Mouse (Mus musculus): ENCODE measurements around the gene P2rx1. TPM values are rescaled to one million over a fixed set of nuclear protein-coding genes. Genes with fewer than 3 reads are reported as not detected.

Gene P2rx1
- polyA plus RNA-seq, 1 experiment from 2014 or later = 3.5 TPM

- ATAC-seq (ENCODE audit: insufficient number of reproducible peaks, low FRiP score, low TSS enrichment, low read depth) = peak; percentile 81
- peaks cover 17% of the 10 kb centered on the region; the same call in 1 of the 2 replicates for H3K36me3 ChIP-seq
- 0 out of 2 replicates have a peak overlapping the region, but pooled peaks have one; percentile 31 for H3K9ac ChIP-seq
- H3K27me3 ChIP-seq = no peaks in the 10 kb centered on the region
- H3K9me3 ChIP-seq = no peaks in the 10 kb centered on the region
- H3K4me2 ChIP-seq = peak overlapping the region; percentile 74
- peak overlapping the region; percentile 40 for H3K4me3 ChIP-seq
- 22% methylated on average over 20 of the region's 20 CpGs for WGBS
- H3K27ac ChIP-seq = peak overlapping the region; percentile 83
- peaks cover 16% of the 10 kb centered on the region for H3K4me1 ChIP-seq
Measured at GRCm38 (mm10) chr11:73030821-73031498, 32.1 kb downstream of the P2rx1 start.

GRCm38 (mm10) chr11:73031536-73031935 lies 32.6 kb downstream of the P2rx1 start:
- Histone ChIP-seq H3K9ac (no peak overlapping the region), H3K27ac (peak overlapping the region; percentile 83), H3K4me1 (peaks cover 16% of the 10 kb centered on the region), H3K36me3 (peaks cover 17% of the 10 kb centered on the region; the same call in 1 of the 2 replicates), H3K27me3 (no peaks in the 10 kb centered on the region), H3K9me3 (no peaks in the 10 kb centered on the region), H3K4me3 (no peak overlapping the region), H3K4me2 (peak overlapping the region; percentile 74)
- ATAC-seq (ENCODE audit: insufficient number of reproducible peaks, low FRiP score, low TSS enrichment, low read depth) = no peak
- WGBS = 48% methylated on average over 5 of the region's 5 CpGs

- Histone ChIP-seq H3K27ac (no peak overlapping the region), H3K4me3 (no peak overlapping the region), H3K4me1 (peaks cover 11% of the 10 kb centered on the region), H3K9me3 (no peaks in the 10 kb centered on the region), H3K27me3 (no peaks in the 10 kb centered on the region), H3K9ac (no peak overlapping the region), H3K4me2 (no peak overlapping the region), H3K36me3 (peaks cover 19% of the 10 kb centered on the region)
- no peak for ATAC-seq (ENCODE audit: insufficient number of reproducible peaks, low FRiP score, low TSS enrichment, low read depth)
- WGBS = 80% methylated on average over 7 of the region's 7 CpGs
Measured at GRCm38 (mm10) chr11:73036077-73036476, 37.2 kb downstream of the P2rx1 start.

GRCm38 (mm10) chr11:73036889-73037288 lies 38.0 kb downstream of the P2rx1 start:
- WGBS = 50% methylated on average over 6 of the region's 6 CpGs
- Histone ChIP-seq H3K27me3 (no peaks in the 10 kb centered on the region), H3K4me1 (0 out of 2 replicates have a peak, but pooled peaks cover 2% of the 10 kb centered on the region), H3K36me3 (peaks cover 19% of the 10 kb centered on the region), H3K27ac (no peak overlapping the region), H3K9ac (no peak overlapping the region; the same call in 1 of the 2 replicates), H3K9me3 (no peaks in the 10 kb centered on the region), H3K4me2 (no peak overlapping the region), H3K4me3 (no peak overlapping the region)
- ATAC-seq (ENCODE audit: insufficient number of reproducible peaks, low FRiP score, low TSS enrichment, low read depth) = peak; percentile 52; the same call in 1 of the 2 replicates

GRCm38 (mm10) chr11:73037691-73038090 lies 38.8 kb downstream of the P2rx1 start:
- no peaks in the 10 kb centered on the region for H3K9me3 ChIP-seq
- no peak overlapping the region for H3K9ac ChIP-seq
- H3K4me3 ChIP-seq = no peak overlapping the region
- ATAC-seq (ENCODE audit: insufficient number of reproducible peaks, low FRiP score, low TSS enrichment, low read depth) = no peak
- H3K36me3 ChIP-seq = peaks cover 19% of the 10 kb centered on the region
- WGBS = 83% methylated on average over 3 of the region's 3 CpGs
- no peaks in the 10 kb centered on the region for H3K4me1 ChIP-seq
- no peaks in the 10 kb centered on the region for H3K27me3 ChIP-seq
- H3K4me2 ChIP-seq = no peak overlapping the region
- no peak overlapping the region for H3K27ac ChIP-seq

- 59% methylated on average over 9 of the region's 9 CpGs for WGBS
Measured at GRCm38 (mm10) chr11:73039102-73039799, 40.3 kb downstream of the P2rx1 start.

GRCm38 (mm10) chr11:73044229-73044755 lies 45.4 kb downstream of the P2rx1 start:
- Histone ChIP-seq H3K4me2 (no peak overlapping the region), H3K9me3 (no peaks in the 10 kb centered on the region), H3K4me1 (peaks cover 15% of the 10 kb centered on the region), H3K36me3 (peaks cover 10% of the 10 kb centered on the region; the same call in 1 of the 2 replicates), H3K9ac (no peak overlapping the region), H3K4me3 (no peak overlapping the region), H3K27me3 (no peaks in the 10 kb centered on the region), H3K27ac (no peak overlapping the region)
- 41% methylated on average over 6 of the region's 6 CpGs for WGBS
- ATAC-seq (ENCODE audit: insufficient number of reproducible peaks, low FRiP score, low TSS enrichment, low read depth) = no peak

More at GRCm38 (mm10) chr11:73039102-73039799, 40.3 kb downstream of the P2rx1 start:
- Histone ChIP-seq H3K9ac (no peak overlapping the region), H3K27ac (no peak overlapping the region), H3K4me3 (no peak overlapping the region), H3K4me2 (no peak overlapping the region), H3K27me3 (no peaks in the 10 kb centered on the region), H3K36me3 (peaks cover 13% of the 10 kb centered on the region), H3K9me3 (no peaks in the 10 kb centered on the region), H3K4me1 (no peaks in the 10 kb centered on the region)
- no peak for ATAC-seq (ENCODE audit: insufficient number of reproducible peaks, low FRiP score, low TSS enrichment, low read depth)

GRCm38 (mm10) chr11:73044789-73045188 lies 45.9 kb downstream of the P2rx1 start:
- no peak overlapping the region for H3K9ac ChIP-seq
- WGBS = 76% methylated on average over 4 of the region's 4 CpGs

GRCm38 (mm10) chr11:73047542-73047996 lies 48.7 kb downstream of the P2rx1 start, which contains the start of gene Ncbp3:
Ncbp3 (plus strand) TSS chr11:73047783.
- Histone ChIP-seq H3K4me3 (peak within 1 kb of the TSS; percentile 65), H3K4me2 (peak within 1 kb of the TSS; percentile 58), H3K4me1 (peaks cover 18% of the 10 kb centered on the region), H3K27ac (peak within 1 kb of the TSS; percentile 82), H3K9ac (peak within 1 kb of the TSS; percentile 80), H3K9me3 (no peaks in the 10 kb centered on the region), H3K36me3 (peaks cover 10% of the 10 kb centered on the region), H3K27me3 (no peaks in the 10 kb centered on the region)
- peak; percentile 94 for ATAC-seq (ENCODE audit: insufficient number of reproducible peaks, low FRiP score, low TSS enrichment, low read depth)
- WGBS = under 1% methylated on average over 39 of the region's 39 CpGs

More at GRCm38 (mm10) chr11:73044789-73045188, 45.9 kb downstream of the P2rx1 start:
- no peak overlapping the region for H3K4me3 ChIP-seq
- H3K27ac ChIP-seq = no peak overlapping the region
- peaks cover 10% of the 10 kb centered on the region; the same call in 1 of the 2 replicates for H3K36me3 ChIP-seq
- H3K9me3 ChIP-seq = no peaks in the 10 kb centered on the region
- H3K27me3 ChIP-seq = no peaks in the 10 kb centered on the region
- no peak overlapping the region for H3K4me2 ChIP-seq
- H3K4me1 ChIP-seq = peaks cover 18% of the 10 kb centered on the region
- ATAC-seq (ENCODE audit: insufficient number of reproducible peaks, low FRiP score, low TSS enrichment, low read depth) = no peak

GRCm38 (mm10) chr11:73048030-73048876 lies 49.4 kb downstream of the P2rx1 start:
- Histone ChIP-seq H3K9ac (peak overlapping the region; percentile 80), H3K27ac (peak overlapping the region; percentile 82), H3K4me1 (peaks cover 18% of the 10 kb centered on the region), H3K4me3 (peak overlapping the region; percentile 65), H3K27me3 (no peaks in the 10 kb centered on the region), H3K9me3 (no peaks in the 10 kb centered on the region), H3K4me2 (peak overlapping the region; percentile 58), H3K36me3 (peaks cover 12% of the 10 kb centered on the region)
- 1% methylated on average over 52 of the region's 55 CpGs for WGBS
- ATAC-seq (ENCODE audit: insufficient number of reproducible peaks, low FRiP score, low TSS enrichment, low read depth) = peak; percentile 54; the same call in 1 of the 2 replicates

GRCm38 (mm10) chr11:73049335-73049734 lies 50.4 kb downstream of the P2rx1 start:
- H3K4me3 ChIP-seq = peak overlapping the region; percentile 65
- WGBS = 4% methylated on average over 4 of the region's 4 CpGs
- H3K27ac ChIP-seq = peak overlapping the region; percentile 43; the same call in 1 of the 2 replicates
- ATAC-seq (ENCODE audit: insufficient number of reproducible peaks, low FRiP score, low TSS enrichment, low read depth) = no peak
- no peaks in the 10 kb centered on the region for H3K9me3 ChIP-seq
- H3K36me3 ChIP-seq = peaks cover 23% of the 10 kb centered on the region
- H3K4me1 ChIP-seq = peaks cover 18% of the 10 kb centered on the region
- H3K4me2 ChIP-seq = peak overlapping the region; percentile 58
- H3K27me3 ChIP-seq = no peaks in the 10 kb centered on the region
- H3K9ac ChIP-seq = no peak overlapping the region

All from limb, embryonic 15.5 days (tissue).